Mouse (Mus musculus) embryonic facial prominence, embryonic 14.5 days (tissue): ENCODE data around the gene Epha5. TPM values are rescaled to one million over a fixed set of nuclear protein-coding genes. Genes with fewer than 3 reads are reported as not detected.

Experiments used
- ATAC-seq: fragments of 200-750 bp; cut with Nextera tagmentation; 2 replicates; pipeline ENCODE4 v1.8.0; 2017; ENCODE audit warnings: low read depth, moderate number of reproducible peaks, moderate TSS enrichment
- DNase-seq: peaks from one replicate; pipeline ENCODE4 v3.0.0-alpha.2; 2015; ENCODE audit warnings: low spot score
- H3K27ac ChIP-seq: fragments of 300-500 bp; sonication (generic); replicated peaks from 2 replicates; pipeline ENCODE4 v1.5.1; 2014; ENCODE audit warnings: low read depth, mild to moderate bottlenecking, low read length, moderate library complexity
- H3K27me3 ChIP-seq: fragments of 300-500 bp; sonication (generic); replicated peaks from 2 replicates; pipeline ENCODE4 v1.6.1; 2014; ENCODE audit warnings: low read length; ENCODE audit not compliant: control insufficient read depth, insufficient read depth
- H3K36me3 ChIP-seq: fragments of 300-500 bp; sonication (generic); 2 replicates; pipeline ENCODE4 v1.6.1; 2014; ENCODE audit warnings: low read length, mixed read lengths; ENCODE audit not compliant: control insufficient read depth, insufficient read depth
- H3K4me1 ChIP-seq: fragments of 300-500 bp; sonication (generic); 2 replicates; pipeline ENCODE4 v1.6.1; 2014; ENCODE audit warnings: antibody characterized with exemption, low read length; ENCODE audit not compliant: control insufficient read depth, insufficient read depth
- H3K4me2 ChIP-seq: fragments of 300-500 bp; sonication (generic); 2 replicates; pipeline ENCODE4 v1.6.1; 2014; ENCODE audit warnings: low read depth, mild to moderate bottlenecking, low read length, moderate library complexity, mixed read lengths
- H3K4me3 ChIP-seq: fragments of 300-500 bp; sonication (generic); 2 replicates; pipeline ENCODE4 v1.5.1; 2014; ENCODE audit warnings: low read depth, mild to moderate bottlenecking, low read length
- H3K9ac ChIP-seq: fragments of 300-500 bp; sonication (generic); 2 replicates; pipeline ENCODE4 v1.6.1; 2014; ENCODE audit warnings: low read depth, mild to moderate bottlenecking, low read length, moderate library complexity, mixed read lengths
- H3K9me3 ChIP-seq: fragments of 300-500 bp; sonication (generic); 2 replicates; pipeline ENCODE4 v1.6.1; 2016; ENCODE audit warnings: low read length; ENCODE audit not compliant: control insufficient read depth
- WGBS: fragments of 180-500 bp; shearing (Covaris S2); extraction: QIAGEN DNeasy Blood & Tissue Kit; methylation state at CpG from one replicate; pipeline ENCODE4 v1.1.7; 2014; 5-methylcytosine and 5-hydroxymethylcytosine counted together
- polyA plus RNA-seq: library from polyadenylated mRNA; unstranded; fragments of >200 nt; fragmentation: Nextera tagmentation; extraction: Ambion mirVana; gene quantifications from 2 replicates; pipeline ENCODE4 v1.2.1, GENCODE M21; 2014

Epha5 gene
- polyA plus RNA-seq, 1 experiment from 2014 or later, result 5.3 TPM

- no peak for ATAC-seq
- Histone ChIP-seq H3K9ac (no peak overlapping the region), H3K4me1 (no peaks in the 10 kb centered on the region), H3K36me3 (no peaks in the 10 kb centered on the region), H3K27ac (no peak overlapping the region), H3K4me3 (no peak overlapping the region), H3K9me3 (no peaks in the 10 kb centered on the region), H3K27me3 (no peaks in the 10 kb centered on the region), H3K4me2 (no peak overlapping the region)
- 49% methylated on average over 2 of the region's 2 CpGs for WGBS
- DNase-seq, result no peak
These were observed 8.8 kb downstream of the Epha5 start for GRCm38 (mm10) chr5:84408370-84408769.

DNA sequence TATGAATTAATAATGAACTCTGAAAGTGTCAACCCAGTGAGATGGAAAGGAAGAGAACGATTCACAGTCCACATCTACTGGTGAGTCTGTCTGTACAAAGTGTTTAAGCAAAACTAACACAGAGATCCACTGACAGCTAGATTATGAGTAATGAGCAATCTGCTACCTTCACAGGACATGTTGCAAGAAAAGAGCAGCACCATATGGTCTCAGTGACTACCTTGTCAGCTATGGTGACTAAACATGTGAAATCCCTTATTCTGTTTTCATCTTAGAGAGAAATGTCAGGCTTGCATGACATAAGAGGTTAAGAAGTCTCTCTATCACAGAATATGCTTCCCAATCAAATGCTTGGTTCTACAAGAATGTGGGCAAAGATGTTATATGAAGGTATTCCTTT is 20.1 kb downstream of the Epha5 start:
- H3K27ac ChIP-seq, result no peak overlapping the region
- no peaks in the 10 kb centered on the region for H3K36me3 ChIP-seq
- no peak overlapping the region for H3K9ac ChIP-seq
- ATAC-seq (no peak), DNase-seq (no peak)
- no peaks in the 10 kb centered on the region for H3K27me3 ChIP-seq
- no peaks in the 10 kb centered on the region for H3K9me3 ChIP-seq
- no peak overlapping the region for H3K4me2 ChIP-seq
- no peaks in the 10 kb centered on the region for H3K4me1 ChIP-seq
- 78% methylated on average over 1 of the region's 1 CpGs for WGBS
- H3K4me3 ChIP-seq, result no peak overlapping the region

- Histone ChIP-seq H3K9ac (no peak overlapping the region), H3K9me3 (no peaks in the 10 kb centered on the region), H3K27me3 (no peaks in the 10 kb centered on the region), H3K4me3 (no peak overlapping the region), H3K36me3 (no peaks in the 10 kb centered on the region), H3K27ac (no peak overlapping the region), H3K4me2 (no peak overlapping the region), H3K4me1 (no peaks in the 10 kb centered on the region)
- 40% methylated on average over 5 of the region's 5 CpGs for WGBS
- DNase-seq (peak; percentile 39), ATAC-seq (no peak)
These were observed 51.8 kb downstream of the Epha5 start for GRCm38 (mm10) chr5:84365334-84365733.

- Histone ChIP-seq H3K4me1 (no peaks in the 10 kb centered on the region), H3K4me2 (no peak overlapping the region), H3K9me3 (no peaks in the 10 kb centered on the region), H3K36me3 (no peaks in the 10 kb centered on the region), H3K4me3 (no peak overlapping the region), H3K27me3 (no peaks in the 10 kb centered on the region), H3K9ac (no peak overlapping the region), H3K27ac (no peak overlapping the region)
- peak; percentile 24 for DNase-seq
- 67% methylated on average over 3 of the region's 3 CpGs for WGBS
- no peak for ATAC-seq
These were observed 57.8 kb downstream of the Epha5 start for GRCm38 (mm10) chr5:84359430-84359829.

- no peak overlapping the region for H3K9ac ChIP-seq
- no peaks in the 10 kb centered on the region for H3K4me1 ChIP-seq
- no peak for DNase-seq
- ATAC-seq, result no peak
- no peaks in the 10 kb centered on the region for H3K27me3 ChIP-seq
- no peak overlapping the region for H3K27ac ChIP-seq
- WGBS, result 72% methylated on average over 5 of the region's 5 CpGs
- H3K36me3 ChIP-seq, result no peaks in the 10 kb centered on the region
- H3K4me3 ChIP-seq, result no peak overlapping the region
- no peaks in the 10 kb centered on the region for H3K9me3 ChIP-seq
- no peak overlapping the region for H3K4me2 ChIP-seq
These were observed 64.1 kb downstream of the Epha5 start for GRCm38 (mm10) chr5:84353069-84353468.

DNA sequence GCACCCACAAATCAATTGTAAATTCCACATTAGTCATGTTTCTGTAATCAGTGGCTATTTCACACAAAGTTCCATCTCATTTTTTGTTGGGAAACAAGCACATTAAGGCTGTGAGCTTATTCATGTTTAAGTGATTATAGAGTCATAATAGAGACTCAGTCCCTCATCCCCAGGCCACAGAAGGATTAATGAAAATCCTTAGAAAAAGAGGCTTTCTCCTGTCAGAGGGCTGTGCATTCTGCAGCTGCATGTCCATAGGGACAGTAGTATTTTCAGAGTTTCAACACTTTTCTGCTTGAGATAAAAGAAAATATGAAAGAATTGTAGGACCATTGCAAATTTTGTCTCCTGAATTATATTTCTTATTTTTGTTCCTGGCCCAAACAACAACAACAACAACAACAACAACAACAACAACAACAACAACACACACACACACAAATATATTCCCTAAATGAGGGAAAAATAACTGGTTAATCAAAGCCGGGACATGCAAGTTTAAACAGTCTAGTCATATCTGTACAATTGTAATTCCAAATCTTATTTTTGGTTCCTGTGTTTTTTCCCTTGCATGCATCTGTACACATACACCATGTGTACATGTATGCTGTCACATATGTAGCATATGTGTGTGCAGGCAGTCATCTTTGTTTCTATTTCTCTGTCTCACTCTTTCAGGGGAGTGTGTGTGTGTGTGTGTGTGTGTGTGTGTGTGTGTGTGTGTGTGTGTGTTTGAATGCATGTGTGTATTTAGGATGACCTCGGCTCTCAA is 70.3 kb downstream of the Epha5 start:
- 83% methylated on average over 2 of the region's 2 CpGs for WGBS
- no peaks in the 10 kb centered on the region for H3K27me3 ChIP-seq
- no peak overlapping the region for H3K4me3 ChIP-seq
- H3K9ac ChIP-seq, result no peak overlapping the region
- no peaks in the 10 kb centered on the region for H3K4me1 ChIP-seq
- no peak overlapping the region for H3K4me2 ChIP-seq
- DNase-seq, result no peak
- ATAC-seq, result no peak
- H3K27ac ChIP-seq, result no peak overlapping the region
- no peaks in the 10 kb centered on the region for H3K9me3 ChIP-seq
- H3K36me3 ChIP-seq, result no peaks in the 10 kb centered on the region

DNA sequence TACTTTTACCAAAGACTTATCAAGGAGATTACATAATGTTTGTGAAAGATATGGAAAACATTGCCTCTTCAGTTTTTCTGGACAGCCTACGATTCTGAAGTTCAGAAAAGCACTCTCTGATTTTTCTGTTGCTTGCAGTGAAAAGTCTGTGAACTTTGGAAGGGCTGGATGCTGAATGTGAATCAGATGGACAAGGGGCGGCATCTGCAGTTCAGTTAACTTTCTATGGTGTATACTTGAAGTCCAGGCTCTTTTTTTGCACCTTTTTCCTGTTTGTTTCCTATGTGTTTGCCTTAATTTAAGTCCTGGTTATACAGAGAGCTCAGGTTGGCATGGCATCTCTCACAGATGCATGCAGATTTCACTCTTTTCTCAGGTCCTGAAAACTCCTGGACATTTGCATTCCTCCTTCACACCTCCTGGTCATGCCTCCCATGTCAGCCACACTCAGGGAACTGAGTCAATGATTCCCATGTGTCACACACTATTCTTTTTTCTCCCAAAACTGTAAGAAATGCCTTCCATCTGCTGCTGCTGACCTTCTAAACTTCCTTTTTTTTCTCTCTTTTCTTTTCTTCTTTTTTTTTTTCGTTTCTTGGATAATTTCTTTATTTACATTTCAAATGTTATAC is 81.2 kb downstream of the Epha5 start:
- no peak overlapping the region for H3K4me2 ChIP-seq
- 62% methylated on average over 3 of the region's 3 CpGs for WGBS
- ATAC-seq (no peak), DNase-seq (no peak)
- no peaks in the 10 kb centered on the region for H3K36me3 ChIP-seq
- no peak overlapping the region for H3K9ac ChIP-seq
- H3K4me1 ChIP-seq, result no peaks in the 10 kb centered on the region
- H3K27me3 ChIP-seq, result no peaks in the 10 kb centered on the region
- no peak overlapping the region for H3K4me3 ChIP-seq
- no peak overlapping the region for H3K27ac ChIP-seq
- H3K9me3 ChIP-seq, result no peaks in the 10 kb centered on the region

DNA sequence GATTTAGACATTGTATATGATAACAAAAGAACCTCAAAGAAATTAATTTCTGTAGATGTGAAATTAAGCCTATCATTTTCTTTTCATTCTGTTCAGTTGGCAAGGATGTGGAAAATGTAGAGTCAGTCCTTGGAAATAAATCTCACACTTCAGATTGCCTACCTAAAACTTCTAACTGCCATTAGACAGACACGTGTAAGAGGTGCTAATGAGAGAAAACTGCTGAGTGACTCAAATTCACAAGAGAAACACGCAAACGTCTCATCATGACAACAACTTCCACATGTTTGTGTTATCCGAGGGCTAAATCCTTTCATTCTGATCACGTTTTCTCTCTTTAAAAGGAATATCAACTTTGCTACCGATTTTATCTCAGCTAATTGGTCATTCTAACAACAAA is 82.7 kb downstream of the Epha5 start:
- Histone ChIP-seq H3K36me3 (no peaks in the 10 kb centered on the region), H3K4me3 (no peak overlapping the region), H3K9me3 (no peaks in the 10 kb centered on the region), H3K27ac (no peak overlapping the region), H3K4me2 (no peak overlapping the region), H3K9ac (no peak overlapping the region), H3K27me3 (no peaks in the 10 kb centered on the region), H3K4me1 (no peaks in the 10 kb centered on the region)
- 69% methylated on average over 6 of the region's 6 CpGs for WGBS
- ATAC-seq (no peak), DNase-seq (no peak)

DNA sequence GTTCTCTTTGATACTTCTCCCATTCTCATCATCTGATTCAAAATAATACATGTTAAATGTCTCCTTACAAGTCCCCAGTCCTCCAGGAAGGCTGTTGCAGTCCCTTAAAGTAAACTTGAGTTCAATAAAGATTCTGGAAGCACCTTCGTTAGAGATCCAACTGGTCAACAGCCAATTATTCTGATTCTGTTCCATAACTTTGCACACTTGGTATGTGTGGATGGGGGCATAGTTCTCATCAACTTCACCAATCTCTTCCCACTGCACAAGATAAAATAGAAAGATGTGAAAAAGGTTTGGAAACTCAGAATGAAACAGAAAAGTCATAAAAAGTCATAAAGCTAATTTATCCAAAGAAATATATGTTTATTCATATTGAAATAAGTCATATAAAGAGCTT is 85.6 kb downstream of the Epha5 start:
- ATAC-seq (no peak), DNase-seq (no peak)
- Histone ChIP-seq H3K4me3 (no peak overlapping the region), H3K4me1 (no peaks in the 10 kb centered on the region), H3K9me3 (no peaks in the 10 kb centered on the region), H3K27ac (no peak overlapping the region), H3K27me3 (no peaks in the 10 kb centered on the region), H3K4me2 (no peak overlapping the region), H3K36me3 (no peaks in the 10 kb centered on the region), H3K9ac (no peak overlapping the region)
- 77% methylated on average over 1 of the region's 1 CpGs for WGBS
